Mouse (Mus musculus) neural tube, embryonic 15.5 days (tissue): Measurements from ENCODE around the gene Gm19345. TPM values are rescaled to one million over a fixed set of nuclear protein-coding genes. Genes with fewer than 3 reads are reported as not detected.
A peak's percentile ranks its signal among the peaks of the same experiment; 100 is the strongest.

ENCODE experiments used
- ATAC-seq: fragments of 200-750 bp; cut with Nextera tagmentation; 2 replicates; pipeline ENCODE4 v1.8.0; 2017; ENCODE audit warnings: mild to moderate bottlenecking, moderate TSS enrichment, moderate library complexity; ENCODE audit not compliant: low FRiP score
- H3K27ac ChIP-seq: fragments of 300-500 bp; sonication (generic); replicated peaks from 2 replicates; pipeline ENCODE4 v1.5.1; 2015; ENCODE audit warnings: mild to moderate bottlenecking, inconsistent platforms
- H3K27me3 ChIP-seq: fragments of 300-500 bp; sonication (generic); replicated peaks from 2 replicates; pipeline ENCODE4 v1.6.1; 2015; ENCODE audit warnings: inconsistent platforms
- H3K36me3 ChIP-seq: fragments of 300-500 bp; sonication (generic); 2 replicates; pipeline ENCODE4 v1.6.1; 2015; ENCODE audit warnings: inconsistent platforms
- H3K4me1 ChIP-seq: fragments of 300-500 bp; sonication (generic); 2 replicates; pipeline ENCODE4 v1.6.1; 2015; ENCODE audit warnings: inconsistent platforms
- H3K4me2 ChIP-seq: fragments of 300-500 bp; sonication (generic); 2 replicates; pipeline ENCODE4 v1.6.1; 2015; ENCODE audit warnings: inconsistent platforms, mild to moderate bottlenecking, moderate library complexity
- H3K4me3 ChIP-seq: fragments of 300-500 bp; sonication (generic); replicated peaks from 2 replicates; pipeline ENCODE4 v1.5.1; 2015; ENCODE audit warnings: mild to moderate bottlenecking, inconsistent platforms
- H3K9ac ChIP-seq: fragments of 300-500 bp; sonication (generic); replicated peaks from 2 replicates; pipeline ENCODE4 v1.6.1; 2015; ENCODE audit warnings: mild to moderate bottlenecking, inconsistent platforms
- H3K9me3 ChIP-seq: fragments of 300-500 bp; sonication (generic); replicated peaks from 2 replicates; pipeline ENCODE4 v1.6.1; 2016; ENCODE audit warnings: inconsistent platforms
- WGBS: fragments of 180-500 bp; shearing (Covaris S2); methylation state at CpG from one replicate; pipeline ENCODE4 v1.1.7; 2015; ENCODE audit warnings: mixed read lengths; 5-methylcytosine and 5-hydroxymethylcytosine counted together
- polyA plus RNA-seq: library from polyadenylated mRNA; unstranded; fragments of >200 nt; fragmentation: Nextera tagmentation; extraction: Ambion mirVana; gene quantifications from 2 replicates; pipeline ENCODE4 v1.2.1, GENCODE M21; 2015

Gm19345 gene
- polyA plus RNA-seq, 1 experiment from 2014 or later, result 17.3 TPM

- Histone ChIP-seq H3K4me3 (no peak overlapping the region), H3K9me3 (no peaks in the 10 kb centered on the region), H3K36me3 (no peaks in the 10 kb centered on the region), H3K27me3 (no peaks in the 10 kb centered on the region), H3K4me1 (no peaks in the 10 kb centered on the region), H3K4me2 (no peak overlapping the region), H3K9ac (no peak overlapping the region), H3K27ac (no peak overlapping the region)
- 62% methylated on average over 9 of the region's 9 CpGs for WGBS
- no peak for ATAC-seq
Measured at GRCm38 (mm10) chr7:19831837-19832236, 20.0 kb upstream of the Gm19345 start.

DNA sequence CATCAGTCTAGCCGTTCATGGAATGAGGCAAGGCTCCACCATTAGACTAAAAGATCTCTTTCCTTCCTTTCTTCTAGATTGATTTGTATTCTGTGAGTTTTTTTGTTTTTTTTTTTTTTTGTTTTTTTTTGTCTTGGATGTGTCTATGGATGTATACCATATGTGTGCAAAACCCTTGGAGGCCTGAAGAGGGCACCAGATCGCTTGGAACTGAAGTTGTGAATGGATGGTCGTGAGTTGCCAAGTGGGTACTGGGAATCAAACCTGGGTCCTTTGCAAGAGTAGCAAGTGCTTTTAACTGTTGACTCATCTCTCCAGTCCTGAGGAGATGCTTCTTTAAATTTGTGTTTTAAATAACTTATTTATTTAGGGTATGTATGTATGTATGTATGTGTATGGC, 17.7 kb upstream of the Gm19345 start:
- H3K27me3 ChIP-seq, result no peaks in the 10 kb centered on the region
- no peak overlapping the region for H3K27ac ChIP-seq
- 72% methylated on average over 3 of the region's 3 CpGs for WGBS
- no peak overlapping the region for H3K9ac ChIP-seq
- no peak overlapping the region for H3K4me3 ChIP-seq
- H3K9me3 ChIP-seq, result no peaks in the 10 kb centered on the region
- H3K36me3 ChIP-seq, result no peaks in the 10 kb centered on the region
- H3K4me2 ChIP-seq, result no peak overlapping the region
- ATAC-seq, result no peak
- no peaks in the 10 kb centered on the region for H3K4me1 ChIP-seq

GRCm38 (mm10) chr7:19836843-19837242, 15.0 kb upstream of the Gm19345 start:
- Histone ChIP-seq H3K9me3 (no peaks in the 10 kb centered on the region), H3K4me2 (no peak overlapping the region), H3K27ac (no peak overlapping the region), H3K27me3 (no peaks in the 10 kb centered on the region), H3K9ac (no peak overlapping the region), H3K4me1 (no peaks in the 10 kb centered on the region), H3K4me3 (no peak overlapping the region), H3K36me3 (no peaks in the 10 kb centered on the region)
- no peak for ATAC-seq
- 63% methylated on average over 3 of the region's 3 CpGs for WGBS

DNA sequence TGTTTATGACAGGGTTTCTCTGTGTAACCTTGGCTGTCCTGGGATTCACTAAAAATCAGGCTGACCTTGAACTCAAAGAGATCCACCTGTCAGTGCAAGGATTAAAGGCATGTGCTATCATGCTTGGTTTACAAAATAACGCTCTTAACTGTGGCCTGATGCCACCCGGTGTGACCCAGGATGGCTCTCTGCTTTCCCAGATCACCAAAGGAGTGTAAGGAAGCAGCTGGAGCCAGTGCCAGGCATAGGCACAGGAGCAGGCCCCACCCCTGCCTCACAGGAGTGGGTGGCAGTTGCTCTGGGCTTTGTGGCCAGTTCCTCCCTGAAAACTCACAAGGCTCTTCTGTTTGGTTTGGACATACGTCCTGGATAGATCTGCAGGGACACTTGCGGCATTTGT, 11.4 kb upstream of the Gm19345 start:
- Histone ChIP-seq H3K27ac (no peak overlapping the region), H3K36me3 (no peaks in the 10 kb centered on the region), H3K4me3 (no peak overlapping the region), H3K4me1 (peaks cover 3% of the 10 kb centered on the region; the same call in 1 of the 2 replicates), H3K4me2 (no peak overlapping the region), H3K9me3 (no peaks in the 10 kb centered on the region), H3K27me3 (peaks cover 27% of the 10 kb centered on the region), H3K9ac (no peak overlapping the region)
- 88% methylated on average over 4 of the region's 4 CpGs for WGBS
- no peak for ATAC-seq

- Histone ChIP-seq H3K36me3 (no peaks in the 10 kb centered on the region), H3K27ac (no peak overlapping the region), H3K4me2 (no peak overlapping the region), H3K27me3 (peaks cover 28% of the 10 kb centered on the region), H3K4me3 (no peak overlapping the region), H3K9me3 (no peaks in the 10 kb centered on the region), H3K9ac (no peak overlapping the region), H3K4me1 (peaks cover 3% of the 10 kb centered on the region; the same call in 1 of the 2 replicates)
- 88% methylated on average over 3 of the region's 3 CpGs for WGBS
- ATAC-seq, result no peak
Measured at GRCm38 (mm10) chr7:19840936-19841335, 10.9 kb upstream of the Gm19345 start.

DNA sequence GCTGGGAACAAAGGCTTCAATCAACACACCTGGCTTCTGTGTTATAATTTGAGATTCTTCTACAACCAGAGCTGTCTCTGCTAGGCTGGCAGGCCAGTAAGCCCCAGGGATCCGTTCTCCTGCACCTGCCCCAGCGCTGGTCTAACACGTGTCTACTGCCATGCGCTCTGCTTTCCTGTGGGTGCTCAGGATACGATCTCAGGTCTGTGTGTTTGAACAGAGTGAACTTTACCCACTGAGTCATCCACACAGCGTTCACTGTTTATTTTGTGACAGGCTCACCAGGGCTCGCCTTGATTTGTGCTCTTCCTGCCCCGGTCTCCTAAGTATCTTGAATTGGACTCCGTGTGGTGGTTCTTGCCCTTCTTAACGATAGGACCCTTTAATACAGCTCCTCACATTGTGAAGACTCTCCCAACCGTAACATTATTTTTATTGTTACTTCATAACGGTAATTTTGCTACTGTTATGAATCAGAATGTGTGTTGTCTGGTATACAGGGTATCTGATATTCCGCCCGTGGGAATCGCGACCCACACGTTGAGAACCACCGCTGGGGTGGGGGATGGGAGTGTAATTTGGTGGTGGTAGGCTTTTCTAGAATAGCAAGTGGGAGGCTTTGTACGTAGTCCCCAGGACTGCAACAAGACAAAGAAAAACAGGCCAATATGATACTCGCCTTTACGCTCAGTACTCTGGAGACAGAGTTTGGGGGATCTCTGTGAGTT, 10.0 kb upstream of the Gm19345 start:
- Histone ChIP-seq H3K4me2 (no peak overlapping the region), H3K36me3 (no peaks in the 10 kb centered on the region), H3K27me3 (peaks cover 33% of the 10 kb centered on the region), H3K4me3 (no peak overlapping the region), H3K9ac (no peak overlapping the region), H3K27ac (no peak overlapping the region), H3K4me1 (peaks cover 3% of the 10 kb centered on the region; the same call in 1 of the 2 replicates), H3K9me3 (no peaks in the 10 kb centered on the region)
- WGBS, result 75% methylated on average over 21 of the region's 21 CpGs
- ATAC-seq, result no peak

- no peak overlapping the region for H3K9ac ChIP-seq
- no peak for ATAC-seq
- no peak overlapping the region for H3K27ac ChIP-seq
- H3K36me3 ChIP-seq, result no peaks in the 10 kb centered on the region
- no peak overlapping the region for H3K4me3 ChIP-seq
- peaks cover 37% of the 10 kb centered on the region for H3K27me3 ChIP-seq
- WGBS, result 33% methylated on average over 19 of the region's 19 CpGs
- no peaks in the 10 kb centered on the region for H3K9me3 ChIP-seq
- peaks cover 3% of the 10 kb centered on the region; the same call in 1 of the 2 replicates for H3K4me1 ChIP-seq
- H3K4me2 ChIP-seq, result no peak overlapping the region
Measured at GRCm38 (mm10) chr7:19842885-19843504, 8.8 kb upstream of the Gm19345 start.

DNA sequence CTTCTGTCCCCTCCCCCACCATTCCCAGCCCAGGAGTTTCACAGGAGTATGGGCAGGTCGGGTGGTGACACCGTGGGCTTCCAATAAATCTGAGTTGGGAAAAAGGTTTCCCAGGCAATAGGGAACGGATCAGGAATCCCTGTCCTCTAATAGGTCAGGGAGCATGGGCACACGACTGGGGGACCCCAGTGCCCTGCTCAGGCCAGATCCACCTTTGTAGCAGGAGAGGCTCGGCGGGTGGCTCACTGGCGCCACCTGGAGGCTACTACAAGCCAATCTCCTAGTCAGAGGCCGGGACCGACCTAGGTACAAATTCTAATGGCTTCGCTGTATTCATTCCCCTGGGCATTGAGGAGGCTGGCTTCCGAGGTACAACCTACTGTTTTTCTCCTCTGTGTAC, 8.2 kb upstream of the Gm19345 start:
- peak; percentile 73; the same call in 1 of the 2 replicates for ATAC-seq
- 4% methylated on average over 11 of the region's 11 CpGs for WGBS

GRCm38 (mm10) chr7:19844521-19845171, 7.2 kb upstream of the Gm19345 start:
- no peaks in the 10 kb centered on the region for H3K9me3 ChIP-seq
- H3K27me3 ChIP-seq, result peaks cover 37% of the 10 kb centered on the region
- H3K4me1 ChIP-seq, result peaks cover 3% of the 10 kb centered on the region; the same call in 1 of the 2 replicates
- H3K9ac ChIP-seq, result no peak overlapping the region
- no peak overlapping the region for H3K27ac ChIP-seq
- no peak for ATAC-seq
- H3K36me3 ChIP-seq, result no peaks in the 10 kb centered on the region
- 66% methylated on average over 15 of the region's 15 CpGs for WGBS
- no peak overlapping the region for H3K4me3 ChIP-seq
- no peak overlapping the region for H3K4me2 ChIP-seq

More for the DNA sequence above, 8.2 kb upstream of the Gm19345 start:
- Histone ChIP-seq H3K9ac (no peak overlapping the region), H3K9me3 (no peaks in the 10 kb centered on the region), H3K4me3 (no peak overlapping the region), H3K36me3 (no peaks in the 10 kb centered on the region), H3K4me2 (peak overlapping the region; percentile 24; the same call in 1 of the 2 replicates), H3K4me1 (peaks cover 3% of the 10 kb centered on the region; the same call in 1 of the 2 replicates), H3K27ac (no peak overlapping the region), H3K27me3 (peaks cover 37% of the 10 kb centered on the region)

GRCm38 (mm10) chr7:19853526-19853925, 1.7 kb downstream of the Gm19345 start:
- peaks cover 19% of the 10 kb centered on the region for H3K27me3 ChIP-seq
- WGBS, result 93% methylated on average over 20 of the region's 20 CpGs

DNA sequence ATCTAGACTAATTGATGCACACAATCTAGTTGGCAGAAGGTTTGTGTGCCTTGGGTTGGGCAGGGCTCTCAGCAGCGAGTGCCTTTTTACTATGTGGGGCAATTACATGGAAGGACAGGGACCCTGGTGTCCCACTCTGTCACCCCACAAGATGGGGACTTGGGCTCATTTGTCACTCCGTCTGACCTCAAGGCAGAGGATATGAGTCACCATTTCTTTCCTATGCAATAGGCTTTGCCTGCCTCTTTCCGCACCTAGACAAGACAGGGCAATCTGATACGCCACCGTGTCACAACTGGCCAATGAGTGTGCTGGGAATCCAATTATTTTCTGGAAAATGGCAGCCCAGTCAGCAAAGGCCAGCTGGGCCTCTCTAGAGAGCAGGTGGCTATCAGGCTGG, 3.9 kb downstream of the Gm19345 start:
- Histone ChIP-seq H3K9ac (no peak overlapping the region), H3K27me3 (peaks cover 17% of the 10 kb centered on the region), H3K4me3 (no peak overlapping the region), H3K27ac (no peak overlapping the region), H3K4me2 (no peak overlapping the region), H3K9me3 (no peaks in the 10 kb centered on the region), H3K36me3 (no peaks in the 10 kb centered on the region; the same call in 1 of the 2 replicates), H3K4me1 (peaks cover 8% of the 10 kb centered on the region)
- no peak for ATAC-seq
- WGBS, result 82% methylated on average over 5 of the region's 5 CpGs

More at GRCm38 (mm10) chr7:19853526-19853925, 1.7 kb downstream of the Gm19345 start:
- Histone ChIP-seq H3K27ac (no peak overlapping the region), H3K36me3 (no peaks in the 10 kb centered on the region; the same call in 1 of the 2 replicates), H3K9me3 (no peaks in the 10 kb centered on the region), H3K4me1 (peaks cover 8% of the 10 kb centered on the region), H3K4me3 (no peak overlapping the region), H3K9ac (no peak overlapping the region), H3K4me2 (no peak overlapping the region)
- no peak for ATAC-seq
